27 mouse cellular contexts compared by ENCODE assay signal in the genomic region with DNA sequence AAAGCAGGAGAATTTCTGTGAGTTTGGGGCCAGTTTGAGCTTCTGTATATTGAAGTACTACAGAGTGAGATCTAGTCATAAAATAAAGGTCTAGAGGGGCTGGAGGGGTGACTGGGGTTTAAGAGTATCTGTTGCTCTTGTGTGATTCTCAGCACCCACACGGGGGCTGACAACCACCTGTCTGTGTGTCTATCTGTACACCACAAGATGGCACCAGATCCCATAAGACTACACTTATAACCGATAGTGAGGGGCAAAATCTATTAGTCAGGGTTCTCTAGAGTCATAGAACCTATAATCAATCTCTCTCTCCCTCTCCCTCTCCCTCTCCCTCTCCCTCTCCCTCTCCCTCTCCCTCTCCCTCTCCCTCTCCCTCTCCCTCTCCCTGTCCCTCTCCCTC. TPM values are rescaled to one million over a fixed set of nuclear protein-coding genes. Genes with fewer than 3 reads are reported as not detected.
DNase-seq lines count a peak whose midpoint lies in the region; ATAC-seq and TF ChIP-seq lines count a peak whose summit lies in the region.
"Had no signal": no experiment of that assay in that cellular context is flagged by ENCODE, and none has a peak within 500 bp of the region (broad histone marks: within the 10 kb centered on the region; RNA-seq: fewer than 3 reads in every experiment).

No protein-coding gene starts in this region.

- no peak for TF ChIP-seq POLR2A in heart, adult 2 months (IDR thresholded peaks at IDR 0.05; ENCODE audit: insufficient read depth, low read depth, low read length)
- TF ChIP-seq POLR2A in CH12.LX (IDR thresholded peaks at IDR 0.05; ENCODE audit: low read depth, low read length) (no peak), MEL (IDR thresholded peaks at IDR 0.05; ENCODE audit: control insufficient read depth in 1 of 2, insufficient read depth in 1 of 2, low read depth in 1 of 2, low read length in 2 of 2, poor library complexity in 1 of 2) (no peak)

- WGBS in heart, adult 2 months, result 78% methylated on average over 2 of the region's 2 CpGs
- 54% methylated on average over 2 of the region's 2 CpGs for WGBS in stomach, embryonic 16.5 days

- H3K27ac ChIP-seq in heart, adult 2 months, result no peak overlapping the region
- H3K27ac ChIP-seq in CH12.LX (ENCODE audit: insufficient read depth, low read depth) (no peak overlapping the region), MEL (ENCODE audit: control insufficient read depth, low read depth, low read length) (no peak overlapping the region)
- peak overlapping the region; percentile 60 for H3K27ac ChIP-seq in stomach, embryonic 16.5 days (ENCODE audit: low read length)
- H3K27ac ChIP-seq: forebrain, embryonic 15.5 days; heart, embryonic 15.5 days; hindbrain, embryonic 14.5 days; kidney, embryonic 15.5 days; limb, embryonic 10.5 days; midbrain, embryonic 12.5 days; neural tube, embryonic 15.5 days had no signal

- intact Hi-C loops in heart, adult 2 months (cut with DNase I), result loop anchor here (5.0 kb wide), 1 partner anchor 42 kb away; no protein-coding TSS in a partner anchor

- no peaks in the 10 kb centered on the region for H3K27me3 ChIP-seq in heart, adult 2 months (ENCODE audit: control insufficient read depth, insufficient read depth, low read length)
- peaks cover 33% of the 10 kb centered on the region for H3K27me3 ChIP-seq in CH12.LX (replicated peaks)
- peaks cover 0 to 2% of the 10 kb centered on the region in 2 experiments; a peak in 1 of 4 replicates for H3K27me3 ChIP-seq in MEL (ENCODE audit: control insufficient read depth in 1 of 2, insufficient read depth in 2 of 2, low read length in 2 of 2)
- H3K27me3 ChIP-seq in stomach, embryonic 16.5 days (ENCODE audit: control insufficient read depth, insufficient read depth, low read length), result no peaks in the 10 kb centered on the region
- H3K27me3 ChIP-seq: heart, embryonic 15.5 days; kidney, embryonic 15.5 days had no signal

- peak; percentile 42 for TF ChIP-seq CTCF in heart, adult 2 months (IDR thresholded peaks at IDR 0.05)
- TF ChIP-seq CTCF in CH12.LX (conservative IDR thresholded peaks at IDR 0.05 in 1 of 2, IDR thresholded peaks at IDR 0.05 in 1 of 2; ENCODE audit: low read depth in 2 of 2, low read length in 2 of 2) (peak in 1 of 2 experiments; percentile 35; a peak in 2 of 4 replicates), MEL (IDR thresholded peaks at IDR 0.05 in 2 of 3, conservative IDR thresholded peaks at IDR 0.05 in 1 of 3; ENCODE audit: control insufficient read depth in 1 of 3, insufficient read depth in 1 of 3, low read depth in 2 of 3, low read length in 3 of 3, poor library complexity in 1 of 3, severe bottlenecking in 1 of 3) (peak; percentile 25 to 56 (median 30); a peak in 5 of 6 replicates)

- dilution Hi-C loops in CH12.LX (cut with MboI; ENCODE audit: extremely low pct_ligation_motif_present, extremely low pct_unique_long_range_greater_than_20kb, low sequenced_read_pairs), result no loop called here

- no peak for TF ChIP-seq EP300 in heart, adult 2 months (IDR thresholded peaks at IDR 0.05; ENCODE audit: insufficient read depth, low read depth, low read length)
- no peak for TF ChIP-seq EP300 in CH12.LX (IDR thresholded peaks at IDR 0.05; ENCODE audit: low read length)
- TF ChIP-seq EP300 in MEL (IDR thresholded peaks at IDR 0.05; ENCODE audit: low read depth in 1 of 2, low read length in 2 of 2), result no peak

- no peak overlapping the region for H3K9ac ChIP-seq in heart, adult 2 months (ENCODE audit: low read depth, low read length)
- H3K9ac ChIP-seq in CH12.LX (ENCODE audit: insufficient read depth, low read depth), result no peak overlapping the region
- H3K9ac ChIP-seq in MEL (ENCODE audit: control insufficient read depth, low read depth, low read length, poor library complexity, severe bottlenecking), result no peak overlapping the region
- no peak overlapping the region for H3K9ac ChIP-seq in stomach, embryonic 16.5 days (ENCODE audit: low read length)
- H3K9ac ChIP-seq: forebrain, embryonic 15.5 days; heart, embryonic 15.5 days; hindbrain, embryonic 14.5 days; kidney, embryonic 15.5 days; liver, postnatal 0 days; midbrain, embryonic 12.5 days; neural tube, embryonic 15.5 days had no signal

- TF ChIP-seq RAD21 in CH12.LX (IDR thresholded peaks at IDR 0.05; ENCODE audit: low read depth, low read length) (peak; percentile 12), MEL (IDR thresholded peaks at IDR 0.05; ENCODE audit: low read depth, low read length) (peak; percentile 50)

- H3K36me3 ChIP-seq in heart, adult 2 months (ENCODE audit: control insufficient read depth, insufficient read depth, low read length), result no peaks in the 10 kb centered on the region
- H3K36me3 ChIP-seq in CH12.LX (replicated peaks in 1 of 2; ENCODE audit: control insufficient read depth in 1 of 2, insufficient read depth in 1 of 2, low read length in 1 of 2), result no peaks in the 10 kb centered on the region
- no peaks in the 10 kb centered on the region for H3K36me3 ChIP-seq in MEL (ENCODE audit: control insufficient read depth in 1 of 2, insufficient read depth in 2 of 2, low read length in 2 of 2)
- H3K36me3 ChIP-seq in stomach, embryonic 16.5 days (ENCODE audit: control insufficient read depth, insufficient read depth, low read length), result no peaks in the 10 kb centered on the region
- H3K36me3 ChIP-seq: forebrain, embryonic 15.5 days; heart, embryonic 15.5 days; kidney, embryonic 15.5 days; limb, embryonic 10.5 days; midbrain, embryonic 12.5 days; neural tube, embryonic 15.5 days had no signal

- no peak for DNase-seq in heart, adult 2 months
- DNase-seq in heart, postnatal 4 days, result no peak
- DNase-seq in CH12.LX (ENCODE audit: extremely low read depth) (no peak), MEL (ENCODE audit: low read depth, low spot score) (peak; percentile 35), adipocyte (ENCODE audit: low spot score) (no peak)
- no peak for DNase-seq in lung, postnatal 4 days
- DNase-seq: adrenal gland, adult 8-10 months; cerebellum, adult 18-20 months; cerebellum, postnatal 25 days; gastrocnemius, postnatal 36 days; heart, postnatal 36 days; kidney, postnatal 36 days; layer of hippocampus, adult 9-11 months; liver, postnatal 0 days; lung, postnatal 14 days; right cerebral cortex, adult 18-20 months; right cerebral cortex, postnatal 4 days had no signal

- H3K79me2 ChIP-seq in heart, adult 2 months (replicated peaks; ENCODE audit: control insufficient read depth, insufficient read depth, low read length), result no peaks in the 10 kb centered on the region
- H3K79me2 ChIP-seq in CH12.LX (replicated peaks; ENCODE audit: control insufficient read depth, extremely low read depth, insufficient read depth, poor library complexity, severe bottlenecking), result no peaks in the 10 kb centered on the region
- H3K79me2 ChIP-seq in MEL (ENCODE audit: control insufficient read depth, insufficient read depth, low read length, poor library complexity), result no peaks in the 10 kb centered on the region

- no peak overlapping the region for H3K4me2 ChIP-seq in CH12.LX (ENCODE audit: insufficient read depth, low read depth, poor library complexity, severe bottlenecking)
- no peak overlapping the region for H3K4me2 ChIP-seq in stomach, embryonic 16.5 days (ENCODE audit: low read depth, low read length)
- H3K4me2 ChIP-seq: forebrain, embryonic 15.5 days; heart, embryonic 15.5 days; hindbrain, embryonic 14.5 days; kidney, embryonic 15.5 days; midbrain, embryonic 12.5 days; neural tube, embryonic 15.5 days had no signal

- peaks cover 5% of the 10 kb centered on the region; the same call in 1 of the 2 replicates for H3K4me1 ChIP-seq in heart, adult 2 months (ENCODE audit: control insufficient read depth, insufficient read depth, low read length)
- H3K4me1 ChIP-seq in CH12.LX (ENCODE audit: control insufficient read depth in 1 of 2, insufficient read depth in 2 of 2) (no peaks in the 10 kb centered on the region), MEL (ENCODE audit: control insufficient read depth in 1 of 2, insufficient read depth in 2 of 2, low read length in 2 of 2) (no peaks in the 10 kb centered on the region)
- peaks cover 13% of the 10 kb centered on the region; the same call in 1 of the 2 replicates for H3K4me1 ChIP-seq in stomach, embryonic 16.5 days (ENCODE audit: control insufficient read depth, insufficient read depth, low read length)

- in situ Hi-C loops in CH12.LX (cut with MboI; ENCODE audit: low pct_ligation_motif_present, low pct_unique_long_range_greater_than_20kb, low sequenced_read_pairs), result no loop called here

- H3K9me3 ChIP-seq in CH12.LX (replicated peaks; ENCODE audit: low read length) (peaks cover 18% of the 10 kb centered on the region), MEL (replicated peaks; ENCODE audit: insufficient read depth, low read length) (no peaks in the 10 kb centered on the region)
- 0 out of 2 replicates have a peak, but pooled peaks cover 2% of the 10 kb centered on the region for H3K9me3 ChIP-seq in stomach, embryonic 16.5 days (replicated peaks; ENCODE audit: control insufficient read depth, low read length)
- H3K9me3 ChIP-seq: forebrain, embryonic 15.5 days; heart, embryonic 15.5 days; kidney, embryonic 15.5 days; limb, embryonic 10.5 days; midbrain, embryonic 12.5 days; neural tube, embryonic 15.5 days had no signal

- no peak for ATAC-seq in stomach, embryonic 16.5 days (ENCODE audit: insufficient read depth, low FRiP score)
- ATAC-seq: forebrain, embryonic 15.5 days; inflammation-experienced regulatory T-cells, adult 6 months; liver, postnatal 0 days had no signal

- H3K4me3 ChIP-seq in heart, adult 2 months, result no peak overlapping the region
- H3K4me3 ChIP-seq in CH12.LX (replicated peaks in 1 of 3; ENCODE audit: low read depth in 2 of 3, low read length in 2 of 3, poor library complexity in 1 of 3), result no peak overlapping the region
- H3K4me3 ChIP-seq in MEL (ENCODE audit: control insufficient read depth in 1 of 2, insufficient read depth in 1 of 2, low read depth in 2 of 2, low read length in 2 of 2), result no peak overlapping the region
- H3K4me3 ChIP-seq in stomach, embryonic 16.5 days (replicated peaks; ENCODE audit: low read length), result no peak overlapping the region
- H3K4me3 ChIP-seq: forebrain, embryonic 15.5 days; heart, embryonic 15.5 days; kidney, embryonic 15.5 days; limb, embryonic 10.5 days; midbrain, embryonic 12.5 days; neural tube, embryonic 15.5 days had no signal

RNA-seq across cellular contexts. Expression of gene Numbl, which starts 32.3 kb away (rescaled TPM):
- total RNA-seq in heart, adult 2 months (2021), result 1 to 10 TPM; 3.7 to 6.1 TPM
- polyA plus RNA-seq in heart, adult 2 months (2012; rRNA removed), result 7.8 and 9.7 TPM in 2 replicates
- total RNA-seq in heart, postnatal 4 days (2021), result 10 to 100 TPM; 11.5 to 12.1 TPM
- 1.5 and 2.3 TPM in 2 replicates for total RNA-seq in CH12.LX (2012; rRNA removed)
- 0.68 and 0.81 TPM in 2 replicates for total RNA-seq in CH12.LX (2014; rRNA removed)
- polyA plus RNA-seq in CH12.LX (2012; ENCODE audit: insufficient read length, low read depth), result 2.7 and 2.9 TPM in 2 replicates
- 2.2 and 3.6 TPM in 2 replicates for total RNA-seq in MEL (2012; rRNA removed)
- polyA plus RNA-seq in MEL (2012; ENCODE audit: insufficient read depth in 1 of 2, insufficient read length in 2 of 2, low read depth in 1 of 2, low replicate concordance in 2 of 2, missing spikeins in 1 of 2), result 10 to 100 TPM in 1 of 2 experiments, not detected in 1; 10.6 TPM
- 13.7 and 15.8 TPM in 2 replicates for polyA plus RNA-seq in stomach, embryonic 16.5 days (2015; fragmentation: Nextera tagmentation; extraction: Ambion mirVana)

RNA-seq across cellular contexts. Expression of gene Ltbp4, which starts 46.9 kb away (rescaled TPM):
- 100 to 1,000 TPM; 187 to 221 TPM for total RNA-seq in heart, adult 2 months (2021)
- 349 and 374 TPM in 2 replicates for polyA plus RNA-seq in heart, adult 2 months (2012; rRNA removed)
- 100 to 1,000 TPM; 238 to 255 TPM for total RNA-seq in heart, postnatal 4 days (2021)
- total RNA-seq in CH12.LX (2012; rRNA removed) (1.8 and 2.6 TPM in 2 replicates), CH12.LX (2014; rRNA removed) (0.16 and 0.43 TPM in 2 replicates), MEL (2012; rRNA removed) (2.2 and 2.9 TPM in 2 replicates)
- polyA plus RNA-seq in CH12.LX (2012; ENCODE audit: insufficient read length, low read depth) (1.2 and 1.5 TPM in 2 replicates), MEL (2012; ENCODE audit: insufficient read depth in 1 of 2, insufficient read length in 2 of 2, low read depth in 1 of 2, low replicate concordance in 2 of 2, missing spikeins in 1 of 2) (10 to 100 TPM in 1 of 2 experiments, not detected in 1; 14.2 TPM)
- 170 and 202 TPM in 2 replicates for polyA plus RNA-seq in stomach, embryonic 16.5 days (2015; fragmentation: Nextera tagmentation; extraction: Ambion mirVana)
- total RNA-seq: megakaryocyte, adult 5-6 weeks had no signal

RNA-seq across cellular contexts. Expression of gene Coq8b, which starts 57.7 kb away (rescaled TPM):
- 1 to 10 TPM; 7.5 to 8.3 TPM for total RNA-seq in heart, adult 2 months (2021)
- polyA plus RNA-seq in heart, adult 2 months (2012; rRNA removed), result 11.6 and 19.4 TPM in 2 replicates
- 10 to 100 TPM; 10.2 to 11.2 TPM for total RNA-seq in heart, postnatal 4 days (2021)
- total RNA-seq in CH12.LX (2012; rRNA removed), result 21.7 and 26.5 TPM in 2 replicates
- 16.0 and 19.7 TPM in 2 replicates for total RNA-seq in CH12.LX (2014; rRNA removed)
- 20.6 and 21.3 TPM in 2 replicates for polyA plus RNA-seq in CH12.LX (2012; ENCODE audit: insufficient read length, low read depth)
- 12.5 and 13.8 TPM in 2 replicates for total RNA-seq in MEL (2012; rRNA removed)
- 10 to 100 TPM in 1 of 2 experiments, not detected in 1; 22.7 TPM for polyA plus RNA-seq in MEL (2012; ENCODE audit: insufficient read depth in 1 of 2, insufficient read length in 2 of 2, low read depth in 1 of 2, low replicate concordance in 2 of 2, missing spikeins in 1 of 2)
- 26.4 TPM in 2 replicates for polyA plus RNA-seq in stomach, embryonic 16.5 days (2015; fragmentation: Nextera tagmentation; extraction: Ambion mirVana)

Comparison
In these comparisons a context has a peak if more than half of its experiments do, and no peak if none do; other contexts are left out.
1. RNA of gene Ltbp4, which starts 46.9 kb away (total RNA-seq): 238 to 255 TPM in heart, postnatal 4 days and 187 to 221 TPM in heart, adult 2 months; 2.2 to 2.9 TPM in MEL and 0.16 to 2.6 TPM in CH12.LX; every median in the first group is over 10 times any median in the second.